Mouse (Mus musculus) lung, postnatal 25 days (tissue): ENCODE measurements at regions not wholly inside any gene's neighbourhood (a gene's known extent, or its start where the extent isn't known, plus 50 kb on each side); places are given as distances from the start of the nearest gene placed in this dataset.
A peak's percentile ranks its signal among the peaks of the same experiment; 100 is the strongest.

Experiments
- DNase-seq: peaks from one replicate; pipeline ENCODE4 v3.0.0; 2022; ENCODE audit warnings: low spot score

GRCm38 (mm10) chr6:103312935-103313334 is 197.5 kb upstream of the Chl1 start:
- no peak for DNase-seq

DNA sequence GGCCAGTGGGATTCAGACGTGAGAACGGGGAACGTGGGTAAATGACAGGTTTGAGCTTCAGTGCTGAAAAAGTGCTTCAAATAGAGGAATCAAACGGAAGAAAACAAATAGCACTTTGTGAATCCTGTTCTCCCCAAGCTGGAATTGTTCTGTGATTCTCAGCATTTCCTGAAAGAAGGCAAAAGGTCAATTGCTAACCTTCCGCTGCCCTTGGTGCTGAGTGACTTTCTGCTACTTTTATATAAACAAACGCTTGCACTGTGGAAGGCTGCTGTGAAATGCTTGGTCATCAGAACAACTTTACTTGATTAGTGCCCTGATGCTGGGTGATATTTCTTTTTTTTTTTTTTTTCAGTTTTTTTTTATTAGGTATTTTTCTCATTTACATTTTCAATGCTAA is 192.3 kb upstream of the Chl1 start:
- DNase-seq: no peak

DNA sequence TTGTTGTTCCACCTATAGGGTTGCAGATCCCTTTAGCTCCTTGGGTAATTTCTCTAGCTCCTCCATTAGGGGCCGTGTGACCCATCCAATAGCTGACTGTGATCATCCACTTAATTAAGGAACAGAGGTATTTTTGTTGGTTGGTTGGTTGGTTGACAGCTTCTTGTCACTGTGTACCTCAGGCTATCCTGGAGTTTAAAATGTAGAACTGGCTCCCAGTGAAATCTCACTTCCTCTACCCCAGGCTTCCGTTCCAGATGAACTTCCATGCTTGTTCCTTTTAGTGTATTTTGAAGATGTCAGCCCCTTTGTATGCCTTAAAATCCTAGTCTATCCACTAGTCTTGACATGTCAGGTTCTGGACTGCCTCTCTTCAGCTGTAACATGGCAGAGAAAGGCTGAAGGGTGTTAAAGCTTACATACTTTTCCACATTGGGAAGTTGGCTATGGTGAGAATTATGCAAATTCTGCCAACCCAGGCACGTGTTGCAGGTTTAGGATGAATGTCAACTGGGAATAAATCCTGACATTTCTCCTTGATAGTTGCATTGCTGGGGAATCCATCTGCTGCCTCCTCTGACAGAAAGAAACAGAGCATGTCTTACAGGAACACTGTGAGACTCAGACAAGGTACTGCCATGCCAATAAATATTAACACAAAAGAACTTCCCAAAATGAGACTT is 191.6 kb upstream of the Chl1 start:
- no peak for DNase-seq

DNA sequence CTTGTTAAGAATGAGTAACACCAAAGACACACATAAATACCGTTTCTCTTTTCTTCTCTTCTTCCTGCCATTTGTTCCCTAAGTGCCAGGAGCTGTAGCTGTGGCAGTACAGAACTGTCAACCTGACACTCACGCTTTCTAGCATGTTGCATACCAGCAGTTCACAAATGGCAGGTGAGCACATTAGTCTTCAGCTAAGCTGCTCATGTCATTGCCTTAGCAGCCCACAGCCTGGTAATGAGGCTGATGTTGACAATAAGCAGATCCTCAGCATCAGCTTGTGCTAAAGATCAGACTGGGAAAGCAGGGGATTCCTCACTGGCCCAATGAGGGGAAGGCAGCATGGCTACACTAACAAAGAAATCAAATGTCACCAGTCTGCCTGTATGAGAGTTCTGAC is 190.4 kb upstream of the Chl1 start:
- DNase-seq: no peak

GRCm38 (mm10) chr6:103320550-103320949 is 189.8 kb upstream of the Chl1 start:
- no peak for DNase-seq

GRCm38 (mm10) chr6:103321058-103321457 is 189.3 kb upstream of the Chl1 start:
- DNase-seq: no peak

DNA sequence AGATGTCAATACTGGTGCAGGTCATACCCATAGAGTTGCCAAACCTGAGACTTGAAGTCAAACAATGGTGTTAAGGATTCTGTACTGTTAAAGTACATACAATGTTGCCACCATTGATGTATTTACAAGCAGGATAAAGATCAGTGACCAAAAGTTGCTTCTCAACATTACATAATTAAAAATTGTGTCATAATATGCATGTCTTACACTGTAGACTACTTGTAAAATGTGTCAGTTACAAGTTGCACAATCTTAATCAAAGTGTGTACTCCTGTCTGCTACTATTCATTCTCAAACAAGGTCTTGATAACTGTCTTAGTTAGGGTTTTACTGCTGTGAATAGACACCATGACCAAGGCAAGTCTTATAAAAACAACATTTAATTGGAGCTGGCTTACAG is 187.9 kb upstream of the Chl1 start:
- no peak for DNase-seq

GRCm38 (mm10) chr6:103335683-103336082 is 174.7 kb upstream of the Chl1 start:
- DNase-seq: no peak

GRCm38 (mm10) chr6:103339961-103340732 is 170.2 kb upstream of the Chl1 start:
- DNase-seq: no peak

GRCm38 (mm10) chr6:103343515-103343914 is 166.9 kb upstream of the Chl1 start:
- no peak for DNase-seq

DNA sequence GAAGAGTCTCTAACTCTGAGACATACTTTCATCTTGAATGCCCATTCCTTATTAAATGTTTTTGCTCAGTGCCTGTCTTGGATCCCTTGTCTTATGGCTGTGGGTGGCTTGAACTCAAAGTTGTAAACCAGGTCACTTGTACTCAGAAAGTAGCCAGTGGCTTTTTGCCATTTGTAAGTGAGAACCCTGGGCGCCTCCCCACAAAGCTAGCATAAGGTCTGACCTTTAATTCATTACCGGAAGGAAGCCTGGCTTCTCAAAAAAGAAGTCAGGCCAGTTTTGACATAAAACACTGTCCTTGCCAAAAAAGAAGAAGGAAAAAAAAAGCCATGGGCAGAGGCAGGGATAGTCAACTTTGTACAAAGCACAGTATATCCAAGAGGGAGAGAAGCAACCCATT is 166.0 kb upstream of the Chl1 start:
- DNase-seq: no peak

GRCm38 (mm10) chr6:103345195-103345594 is 165.2 kb upstream of the Chl1 start:
- no peak for DNase-seq

DNA sequence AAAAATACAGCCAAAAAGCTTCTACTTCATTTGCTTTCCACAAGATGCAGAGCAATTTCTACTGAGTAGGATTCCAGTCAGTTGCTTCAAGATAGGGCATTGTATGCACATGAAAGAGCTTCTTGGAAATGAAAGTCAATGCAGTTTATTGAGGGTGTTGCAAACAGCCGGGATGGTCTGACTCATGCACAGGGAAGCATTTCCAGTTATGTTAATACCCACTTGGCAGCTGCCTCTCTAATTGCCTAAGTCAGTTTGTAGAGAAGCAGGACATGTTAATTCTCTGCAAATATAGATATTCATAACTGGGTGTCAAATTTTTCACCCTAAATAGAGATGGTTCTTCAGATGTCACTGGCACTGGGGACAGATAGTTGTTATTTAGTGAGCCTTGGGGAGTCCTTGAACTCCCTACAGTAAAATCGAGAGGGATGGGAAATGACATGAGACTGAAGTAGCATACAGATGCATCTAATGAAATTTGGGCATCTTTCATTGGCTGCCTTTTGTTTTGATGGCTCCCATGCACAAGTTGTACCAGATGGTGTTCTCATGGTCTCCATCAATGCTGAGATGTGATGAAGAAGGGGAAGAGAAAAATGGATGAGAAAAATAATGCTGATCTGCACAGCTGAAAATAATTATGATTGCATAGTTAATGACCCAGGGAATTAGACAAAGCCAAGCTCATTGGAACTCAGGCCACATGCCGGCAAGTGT is 157.8 kb upstream of the Chl1 start:
- DNase-seq: no peak

- DNase-seq: no peak
These were observed 157.0 kb upstream of the Chl1 start for GRCm38 (mm10) chr6:103353346-103353745.

DNA sequence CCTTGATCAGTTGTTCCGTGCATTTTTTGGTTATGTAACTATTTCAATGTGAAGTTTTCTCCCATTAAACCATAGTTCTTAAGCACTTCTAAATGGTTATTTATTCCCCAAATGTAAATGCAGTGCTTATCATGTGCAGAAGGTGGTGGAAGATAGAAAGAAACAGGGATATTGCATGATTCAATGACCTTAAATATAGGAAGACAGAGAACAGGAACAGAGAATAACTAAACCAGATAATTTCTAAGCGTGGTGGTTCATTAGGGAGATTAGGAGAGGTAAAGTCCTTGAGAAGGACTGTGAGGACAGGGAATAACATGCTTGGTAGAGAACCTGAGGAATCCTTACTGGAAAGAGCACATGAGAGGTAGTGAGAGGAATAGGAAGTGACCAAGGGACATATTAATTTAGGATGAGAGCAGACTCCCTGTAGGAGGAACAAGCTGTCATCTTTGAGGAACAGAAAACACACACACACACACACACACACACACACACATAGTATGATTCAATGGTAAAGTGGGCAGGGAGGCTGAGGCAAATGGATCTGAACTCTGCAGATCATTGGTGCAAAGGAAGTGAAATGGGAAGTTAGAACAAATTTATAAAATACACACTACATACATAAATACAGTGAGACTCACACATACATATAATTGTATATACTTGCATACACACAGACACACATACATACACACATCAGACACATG is 143.4 kb upstream of the Chl1 start:
- DNase-seq: no peak

- DNase-seq: peak; percentile 3
These were observed 135.4 kb upstream of the Chl1 start for GRCm38 (mm10) chr6:103374956-103375355.

DNA sequence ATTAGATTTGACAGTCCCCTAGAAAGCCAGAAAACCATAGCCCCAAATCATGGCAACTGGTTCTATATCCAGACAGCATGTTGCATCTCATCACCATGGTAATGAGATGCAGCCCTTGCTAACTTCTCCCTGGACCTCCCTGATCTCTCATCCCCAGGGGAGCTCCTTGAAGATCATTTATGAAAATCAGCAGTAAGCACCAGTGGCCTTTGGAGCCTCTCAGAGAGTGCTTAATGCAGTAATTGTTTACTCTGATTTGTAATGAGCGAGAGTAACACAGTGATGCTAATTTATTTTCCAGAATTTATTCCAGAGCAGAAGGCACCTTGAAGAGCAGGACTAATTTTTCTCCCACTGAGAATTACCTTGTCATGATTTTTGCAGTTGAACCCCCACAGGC is 133.1 kb upstream of the Chl1 start:
- no peak for DNase-seq

DNA sequence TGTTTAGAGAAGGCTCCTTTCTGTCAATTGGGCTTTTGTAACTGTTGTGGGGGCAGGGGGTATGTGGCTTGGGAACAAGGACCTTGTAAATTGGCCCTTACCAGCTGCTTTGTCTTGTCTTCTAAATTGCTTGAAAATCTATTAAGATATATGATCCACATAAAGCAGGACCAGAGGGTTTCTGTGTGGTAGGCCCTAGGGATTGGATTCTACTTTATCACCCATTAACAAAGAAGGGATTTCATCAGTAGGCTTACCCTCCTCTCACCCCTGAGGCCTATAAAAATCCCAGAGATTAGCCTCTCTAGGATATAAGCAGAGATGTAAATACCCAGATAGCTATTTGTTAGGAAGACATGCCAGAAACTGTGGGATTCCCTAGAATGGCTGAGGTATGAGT is 132.3 kb upstream of the Chl1 start:
- no peak for DNase-seq

DNA sequence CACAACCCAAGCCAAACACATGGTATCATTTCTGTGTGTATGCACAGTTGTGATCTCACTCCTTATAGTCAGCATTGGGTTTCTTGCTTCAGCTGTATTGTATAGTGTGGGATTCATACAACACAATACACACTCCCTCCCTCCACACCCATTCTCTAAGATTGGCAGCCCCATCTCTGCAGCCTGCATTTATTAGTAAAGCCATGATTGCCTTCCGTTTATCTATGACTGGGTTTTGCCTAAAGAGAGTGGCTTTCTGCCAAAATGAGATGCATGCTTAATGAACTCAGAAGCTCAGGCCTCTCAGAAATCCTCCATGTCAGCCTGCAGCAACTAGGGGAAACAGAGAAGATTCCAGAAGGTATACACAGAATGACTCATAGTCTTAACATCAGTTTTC is 129.4 kb upstream of the Chl1 start:
- no peak for DNase-seq

- no peak for DNase-seq
These were observed 128.5 kb upstream of the Chl1 start for GRCm38 (mm10) chr6:103381930-103382329.

DNA sequence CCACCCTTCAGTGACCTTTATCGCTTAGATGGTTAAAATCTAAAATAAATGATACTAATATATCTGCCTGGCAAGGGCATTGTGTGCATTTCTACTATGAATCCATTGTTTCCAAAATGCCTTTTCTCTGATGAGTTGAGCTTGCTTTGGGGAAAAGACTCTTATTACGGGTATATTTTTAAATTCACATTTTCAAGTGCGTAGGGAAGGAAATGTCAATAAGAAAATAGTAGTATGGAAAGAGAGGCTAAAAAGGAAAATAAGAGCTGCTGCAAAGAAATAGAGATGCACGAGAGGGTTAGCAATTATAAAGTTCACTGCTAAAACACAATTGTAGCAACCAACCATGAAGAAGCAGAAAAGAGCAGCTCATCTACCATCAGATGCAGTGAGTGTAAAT is 123.8 kb upstream of the Chl1 start:
- DNase-seq: no peak

DNA sequence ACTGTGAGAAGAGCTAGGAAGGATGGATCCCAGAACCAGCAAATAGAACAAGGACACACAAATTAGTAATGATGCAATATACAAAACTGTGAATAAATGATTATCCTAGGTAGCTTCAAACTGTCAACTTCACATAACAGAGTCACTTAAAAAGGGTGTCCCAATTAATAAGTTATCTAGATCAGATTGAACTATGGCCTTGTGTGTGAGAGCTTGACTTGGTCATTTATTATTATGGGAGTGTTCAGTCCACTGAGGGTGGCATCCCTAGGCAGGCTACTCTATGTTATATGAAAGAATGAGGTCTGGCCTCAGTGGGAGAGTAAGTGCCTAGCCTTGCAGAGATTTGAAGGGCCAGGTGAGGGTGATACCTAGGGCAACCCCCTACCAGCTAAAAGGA is 104.4 kb upstream of the Chl1 start:
- no peak for DNase-seq

DNA sequence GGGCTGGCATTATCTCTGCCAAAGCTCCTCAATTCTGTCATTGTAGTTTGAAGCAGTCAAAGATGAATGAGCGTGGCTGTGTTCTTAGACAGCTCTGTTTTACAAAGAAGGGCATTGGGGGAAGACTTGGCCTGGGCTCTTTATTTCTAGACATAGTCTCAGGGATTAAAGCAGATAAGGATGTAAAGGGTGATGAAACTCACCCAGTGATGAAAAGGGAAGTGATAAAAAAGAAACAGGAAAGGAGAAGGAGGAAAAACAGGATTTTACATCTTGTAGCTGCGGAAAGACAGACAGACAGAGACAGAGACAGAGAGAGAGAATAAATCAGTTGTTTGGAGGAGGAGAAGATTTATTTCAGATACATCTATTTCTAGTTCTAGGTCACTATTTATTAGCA is 95.5 kb upstream of the Chl1 start:
- DNase-seq: no peak
